Mouse (Mus musculus) T-cell, adult 2 months (primary cell): ENCODE measurements around the gene Hnrnpab.

Source experiments
- DNase-seq: peaks from one replicate; pipeline ENCODE4 v3.0.0; 2022; ENCODE audit warnings: low spot score

Gene Hnrnpab

DNA sequence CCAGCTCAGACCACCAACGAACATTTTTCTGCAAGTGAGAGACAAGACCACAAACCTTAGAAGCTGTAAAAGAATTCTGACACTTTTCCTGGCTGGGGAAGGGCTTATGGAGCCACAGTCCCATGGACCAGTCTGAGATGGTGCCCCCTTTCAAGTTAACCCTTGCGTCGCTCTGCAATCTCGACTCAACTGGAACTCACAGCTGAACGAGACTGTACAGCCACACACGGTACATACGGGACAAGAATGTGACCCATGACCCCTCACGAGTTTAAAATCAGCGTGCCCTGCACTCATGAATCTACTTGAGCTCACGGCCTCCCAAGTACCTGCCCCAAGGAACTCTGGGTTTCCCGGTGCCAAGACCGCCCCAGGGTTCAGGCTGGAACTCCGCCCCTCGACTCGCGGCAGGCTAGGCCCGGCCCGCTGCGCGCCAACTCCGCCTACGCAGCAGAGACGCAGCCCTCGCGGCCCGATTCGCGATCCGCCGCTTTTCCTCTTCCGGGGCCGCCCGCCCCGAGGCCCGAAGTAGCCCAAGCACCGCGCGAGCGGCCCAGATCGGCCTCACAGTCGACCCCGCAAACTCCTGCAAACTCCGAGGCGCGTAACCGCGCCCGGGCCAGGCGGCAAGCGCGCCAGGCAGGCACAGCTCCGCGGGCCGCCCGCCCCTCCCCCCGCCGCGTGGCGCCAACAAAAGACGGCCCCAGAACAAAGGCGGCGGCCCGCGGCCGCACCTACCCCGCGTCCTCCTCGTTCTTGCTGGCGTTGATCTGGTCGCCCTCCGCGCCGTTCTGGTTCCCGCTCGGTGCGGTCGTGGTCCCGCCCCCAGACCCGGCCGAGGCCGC, 823 bp downstream of the Hnrnpab start:
- DNase-seq: peak; percentile 86

DNA sequence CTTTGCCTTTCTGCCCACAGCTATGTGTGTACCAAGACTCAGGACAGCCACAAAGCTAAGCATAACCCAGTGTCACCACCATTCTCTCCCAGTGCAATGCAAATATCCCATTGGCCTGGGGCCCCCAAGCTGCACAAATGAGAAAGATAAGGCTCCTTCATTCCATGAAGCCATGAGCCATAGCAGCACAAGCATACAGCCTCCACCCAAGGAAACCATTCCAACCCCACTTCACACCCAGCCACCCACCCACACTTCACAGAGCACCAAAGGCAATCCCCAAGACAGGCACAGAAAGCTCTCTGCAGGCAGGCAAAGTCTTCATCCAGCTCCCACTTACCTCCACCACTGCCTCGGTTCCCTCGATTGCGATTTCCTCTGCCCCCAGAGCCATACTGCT, 4.4 kb downstream of the Hnrnpab start:
- DNase-seq: no peak

DNA sequence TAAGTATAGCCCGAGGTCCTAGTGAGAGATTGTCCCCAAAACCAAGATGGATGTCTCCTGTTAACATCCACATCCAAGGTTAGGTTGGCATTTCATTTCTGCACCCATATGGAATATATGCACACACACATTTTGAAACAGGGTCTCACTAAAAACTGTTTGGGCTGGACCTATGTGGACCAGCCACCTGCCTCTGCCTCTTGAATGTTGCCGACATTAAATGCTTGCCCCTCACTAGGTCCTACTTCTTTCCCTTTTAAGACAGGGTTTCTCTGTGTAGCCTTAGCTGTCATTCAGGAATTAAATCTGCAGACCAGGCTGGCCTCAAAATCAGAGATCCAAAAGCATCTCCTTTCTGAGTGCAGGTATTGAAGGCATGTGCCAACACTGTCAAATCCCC, 9.1 kb downstream of the Hnrnpab start:
- DNase-seq: no peak

DNA sequence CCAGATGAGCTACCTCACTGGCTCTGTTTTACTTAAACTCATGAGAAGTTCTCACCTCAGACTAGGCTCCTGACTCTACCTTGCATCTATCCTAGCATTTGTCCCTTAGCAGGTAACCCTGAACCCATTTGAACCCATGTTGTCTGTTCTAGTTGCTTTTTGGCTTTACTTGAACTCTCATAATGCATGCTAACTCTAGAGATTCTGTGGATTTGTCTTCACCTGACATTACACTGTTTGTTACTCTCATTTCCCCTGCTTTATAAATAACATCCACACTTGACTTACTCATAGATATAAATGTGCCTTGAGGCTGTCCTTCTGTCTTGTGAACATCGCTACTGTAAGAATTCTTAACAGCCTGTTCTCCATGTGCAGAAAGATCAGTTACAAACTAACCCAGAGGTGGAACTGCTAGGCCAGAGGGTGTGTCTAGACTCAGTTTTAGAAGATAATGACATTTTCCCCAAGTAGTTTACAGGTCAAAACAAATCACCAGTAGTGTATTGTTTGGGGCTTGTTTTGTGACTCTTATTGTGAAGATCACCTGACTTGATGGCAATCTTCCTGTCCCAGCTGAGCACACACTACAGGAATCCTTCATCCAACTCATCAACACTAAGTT, 11.1 kb downstream of the Hnrnpab start:
- DNase-seq: no peak

- no peak for DNase-seq
Measured at GRCm38 (mm10) chr11:51594715-51595350, 11.8 kb downstream of the Hnrnpab start.

DNA sequence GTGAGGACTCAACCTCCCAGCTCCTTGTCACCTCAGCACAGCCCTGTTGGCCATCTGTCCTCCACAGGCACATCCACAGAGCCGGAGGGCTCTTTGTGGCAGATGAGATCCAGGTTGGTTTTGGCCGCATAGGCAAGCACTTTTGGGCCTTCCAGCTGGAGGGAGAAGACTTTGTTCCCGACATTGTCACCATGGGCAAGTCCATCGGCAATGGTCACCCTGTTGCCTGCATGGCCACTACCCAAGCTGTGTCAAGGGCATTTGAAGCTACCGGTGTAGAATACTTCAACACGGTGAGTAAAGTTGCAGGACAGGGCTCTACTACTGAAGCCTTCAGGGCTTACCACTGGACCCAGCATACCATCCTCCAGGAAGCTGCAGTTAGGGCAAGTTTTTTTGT, 12.8 kb downstream of the Hnrnpab start:
- DNase-seq: no peak

DNA sequence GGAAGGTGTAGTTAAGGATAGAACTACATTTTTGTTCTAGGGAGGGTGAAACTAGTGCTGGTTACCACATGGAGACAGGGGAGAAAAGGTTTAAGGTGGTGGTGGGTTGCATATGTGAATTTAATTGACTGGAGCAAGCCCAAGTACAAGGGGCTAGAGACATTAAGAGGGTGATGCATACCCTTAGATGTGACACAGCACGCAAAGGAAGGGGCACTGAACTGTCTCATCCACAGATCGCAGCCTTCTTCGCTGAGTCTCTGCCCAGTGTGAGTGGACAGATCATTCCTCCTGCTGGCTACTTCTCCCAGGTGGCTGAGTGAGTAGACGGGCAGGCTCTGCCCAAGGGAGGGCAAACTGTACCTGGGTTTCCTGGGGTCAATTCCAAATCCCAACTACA, 13.3 kb downstream of the Hnrnpab start:
- no peak for DNase-seq

DNA sequence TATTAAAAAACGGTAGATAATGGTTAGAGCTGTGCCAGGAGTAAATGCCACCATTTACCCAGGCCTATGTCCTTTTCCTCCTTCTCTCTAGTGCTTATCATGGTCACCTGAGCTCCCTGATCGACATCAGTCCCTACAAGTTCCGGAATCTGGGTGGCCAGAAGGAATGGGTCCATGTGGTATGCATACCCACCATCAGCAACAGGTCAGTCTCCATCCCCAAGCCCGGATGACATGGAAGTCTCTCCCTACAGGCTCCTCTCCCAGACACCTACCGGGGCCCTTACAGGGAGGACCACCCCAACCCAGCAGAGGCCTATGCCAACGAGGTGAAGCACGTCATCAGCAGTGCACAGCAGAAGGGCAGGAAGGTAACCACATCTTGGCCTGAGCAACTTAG, 14.7 kb downstream of the Hnrnpab start:
- DNase-seq: no peak

DNA sequence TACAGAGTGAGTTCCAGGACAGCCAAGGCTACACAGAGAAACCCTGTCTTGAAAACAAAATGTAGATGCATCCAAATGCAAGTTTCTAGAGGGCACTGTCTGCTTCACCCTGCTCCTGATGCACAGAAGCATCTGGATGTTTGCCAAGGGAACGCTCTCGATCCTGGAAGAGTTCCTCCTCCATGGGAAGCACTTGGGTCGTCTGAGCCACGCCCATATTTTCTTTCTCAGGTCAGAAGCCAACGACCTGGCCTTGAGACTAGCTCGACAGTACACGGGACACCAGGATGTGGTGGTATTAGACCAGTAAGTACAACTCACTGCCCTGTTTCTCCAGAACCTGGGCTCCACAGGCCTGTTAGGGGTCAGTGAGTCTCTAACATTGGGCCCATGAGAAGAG, 15.5 kb downstream of the Hnrnpab start:
- DNase-seq: no peak

DNA sequence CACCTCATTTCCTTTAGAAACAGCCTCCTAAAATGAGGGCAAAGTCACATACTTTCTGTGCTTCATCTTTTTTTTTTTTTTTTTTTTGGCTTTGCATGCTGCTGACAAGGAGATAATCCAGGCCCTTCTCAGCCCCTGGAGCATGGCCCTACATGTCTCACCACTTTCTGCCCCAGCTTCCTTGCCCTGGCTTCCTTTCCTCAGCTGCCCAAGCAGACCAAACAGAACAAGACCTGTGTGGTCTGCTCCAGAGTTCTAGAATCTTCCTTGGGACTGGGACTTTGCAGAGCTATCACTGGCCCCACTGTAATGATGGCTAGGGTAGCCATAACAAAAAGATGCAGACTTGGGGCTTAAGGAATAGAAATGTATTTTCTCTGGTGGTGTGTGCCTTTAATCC, 16.6 kb downstream of the Hnrnpab start:
- DNase-seq: no peak

GRCm38 (mm10) chr11:51588833-51589232, 17.8 kb downstream of the Hnrnpab start:
- no peak for DNase-seq

DNA sequence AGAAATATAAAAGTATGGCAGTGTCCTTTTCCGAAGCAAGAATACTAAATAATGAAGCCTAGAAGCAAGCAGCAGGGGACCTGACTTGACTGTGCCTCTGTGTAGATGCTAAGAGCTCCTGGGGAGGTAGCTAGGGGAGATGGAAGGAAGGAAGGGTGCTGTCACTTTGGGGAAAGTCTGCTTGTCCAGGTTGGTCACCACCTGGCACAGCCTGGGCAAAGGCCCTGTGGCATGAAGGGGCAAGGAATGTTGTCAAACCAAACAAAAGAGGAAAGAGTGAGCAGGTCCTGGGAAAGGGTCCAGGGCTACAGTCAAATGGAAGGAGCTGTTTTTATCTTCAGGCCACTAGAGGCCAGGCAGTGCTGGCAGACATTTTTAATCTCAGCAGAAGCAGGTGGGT, 19.6 kb downstream of the Hnrnpab start:
- DNase-seq: no peak

DNA sequence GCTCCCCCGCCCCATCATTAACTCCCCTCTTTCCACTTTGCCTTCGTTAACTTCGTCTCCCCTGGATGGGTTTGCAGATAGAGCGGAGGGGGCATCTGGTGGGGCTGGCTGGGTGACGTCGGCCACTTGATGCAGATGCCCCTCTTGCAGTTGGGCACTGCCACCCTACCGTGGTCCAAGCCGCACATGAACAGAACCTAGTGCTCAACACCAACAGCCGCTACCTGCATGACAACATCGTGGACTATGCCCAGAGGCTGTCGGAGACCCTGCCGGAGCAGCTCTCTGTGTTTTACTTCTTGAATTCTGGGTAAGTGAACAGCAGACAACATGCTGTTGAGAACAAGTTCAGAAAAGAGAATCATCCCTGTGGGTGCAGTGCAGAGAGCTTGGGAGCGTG, 20.2 kb downstream of the Hnrnpab start:
- DNase-seq: no peak

DNA sequence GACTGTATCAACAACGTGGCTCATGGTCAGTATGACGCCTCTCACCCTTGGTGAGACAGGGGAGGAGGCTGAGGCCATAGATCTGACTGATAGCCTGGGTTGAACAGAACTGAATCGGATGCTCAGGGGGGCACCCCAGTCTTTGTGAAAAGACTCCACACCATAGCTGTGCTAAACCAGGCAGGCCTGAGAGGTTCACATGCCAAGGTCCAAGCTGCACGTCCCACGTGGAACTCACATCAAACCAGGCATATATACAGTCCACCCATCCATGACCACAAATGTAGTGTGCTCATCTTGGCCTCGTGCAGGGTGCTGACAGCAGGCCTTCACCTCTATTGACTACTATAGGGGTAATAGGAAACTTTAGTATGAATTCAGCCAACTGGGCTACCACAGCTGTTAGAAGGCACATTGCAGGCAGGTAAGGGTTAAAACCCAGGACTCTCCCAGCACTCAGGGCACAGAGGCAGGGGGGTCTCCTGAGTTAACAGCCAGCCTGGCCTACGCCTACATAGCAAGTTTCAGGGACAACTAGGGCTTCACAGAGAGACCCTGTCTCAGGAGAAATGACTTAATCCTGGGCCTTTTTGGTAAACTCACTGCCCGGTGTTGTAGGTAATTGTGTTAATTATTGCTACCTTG, 20.9 kb downstream of the Hnrnpab start:
- no peak for DNase-seq

DNA sequence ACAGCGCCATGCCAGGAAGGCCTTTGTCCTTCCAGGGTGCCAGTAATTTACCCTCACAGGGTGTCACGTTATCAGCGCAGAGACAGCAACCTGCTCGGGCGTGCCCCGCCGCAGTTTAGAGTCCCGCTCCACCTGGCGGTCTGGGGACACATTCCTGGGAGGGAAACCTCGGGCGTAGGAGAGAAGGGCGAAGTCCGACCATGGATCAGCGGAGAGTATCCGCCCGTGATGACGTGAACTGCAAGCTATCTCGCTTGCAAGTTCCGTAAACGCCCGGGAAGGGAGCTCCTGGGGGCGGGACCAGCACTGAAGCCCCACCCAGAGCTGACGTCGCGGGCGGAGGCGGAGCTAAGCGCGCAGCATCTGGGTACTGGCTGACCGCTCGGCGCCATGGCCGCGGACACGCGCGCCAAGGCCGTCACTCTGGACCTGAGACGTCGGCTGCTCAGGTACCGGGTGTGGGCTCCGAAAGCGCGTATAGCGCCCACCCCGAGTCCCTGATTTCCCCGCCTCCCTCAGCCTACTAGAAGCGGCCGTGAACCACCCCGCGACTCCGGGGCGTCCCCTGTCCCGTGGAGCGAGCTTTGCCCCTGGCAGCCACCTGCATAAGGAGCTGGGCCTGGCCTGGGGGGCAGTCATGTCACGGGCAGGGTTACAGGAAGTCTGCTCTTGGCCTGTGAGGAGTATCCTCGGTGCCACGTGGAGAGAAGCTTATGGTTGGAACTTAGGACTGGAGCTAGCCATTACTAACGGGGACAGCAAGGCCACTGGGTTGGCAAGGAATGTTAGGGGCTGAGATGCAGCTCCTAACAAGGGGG, 22.0 kb downstream of the Hnrnpab start, which contains the start of gene Phykpl:
TSS of gene Phykpl (plus strand) at position 327 of the 818 bp plus-strand sequence.
- DNase-seq: peak; percentile 88

- DNase-seq: no peak
Measured at GRCm38 (mm10) chr11:51584057-51584430, 22.6 kb downstream of the Hnrnpab start.

DNA sequence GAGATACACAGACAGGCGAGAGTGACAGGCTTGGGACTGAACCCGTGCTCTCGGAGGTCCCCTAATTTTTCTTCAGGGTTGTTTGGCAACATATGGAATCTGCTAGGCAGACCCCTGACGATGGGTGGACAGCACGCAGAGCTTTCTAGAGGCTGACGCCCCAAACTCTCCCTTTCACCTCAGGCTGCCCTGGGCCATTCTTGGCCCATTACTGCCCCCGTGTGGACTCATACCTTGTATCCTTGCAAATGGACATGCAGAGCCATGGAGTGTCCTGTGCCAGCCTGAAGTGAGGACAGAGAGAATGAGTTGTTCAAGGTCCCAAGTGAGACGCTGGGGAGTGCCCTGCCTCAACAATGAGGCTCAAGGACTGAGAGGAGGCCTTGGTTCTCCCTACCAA, 23.9 kb downstream of the Hnrnpab start:
- DNase-seq: peak; percentile 44

- DNase-seq: peak; percentile 23
Measured at GRCm38 (mm10) chr11:51579024-51579423, 27.6 kb downstream of the Hnrnpab start.

DNA sequence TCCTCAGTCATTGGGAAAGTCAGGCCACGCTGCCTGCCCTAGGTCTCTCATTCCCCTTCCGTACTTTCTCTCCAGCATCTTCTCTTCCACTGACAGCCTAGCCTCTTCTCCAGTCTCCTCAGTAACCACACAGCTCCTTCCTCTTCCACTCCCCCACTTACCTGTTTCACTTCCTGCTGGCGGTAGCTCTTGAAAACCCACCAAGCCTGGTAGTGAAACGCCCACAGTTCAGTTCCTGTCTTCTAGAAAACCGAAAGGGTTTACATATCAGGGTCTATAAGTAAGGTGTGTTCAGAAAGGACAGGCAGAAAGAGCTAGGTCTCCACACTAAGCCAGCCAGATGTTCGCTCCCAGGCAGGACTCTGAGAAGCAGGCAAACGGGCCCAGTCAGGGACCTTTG, 29.1 kb downstream of the Hnrnpab start:
- DNase-seq: peak; percentile 64

DNA sequence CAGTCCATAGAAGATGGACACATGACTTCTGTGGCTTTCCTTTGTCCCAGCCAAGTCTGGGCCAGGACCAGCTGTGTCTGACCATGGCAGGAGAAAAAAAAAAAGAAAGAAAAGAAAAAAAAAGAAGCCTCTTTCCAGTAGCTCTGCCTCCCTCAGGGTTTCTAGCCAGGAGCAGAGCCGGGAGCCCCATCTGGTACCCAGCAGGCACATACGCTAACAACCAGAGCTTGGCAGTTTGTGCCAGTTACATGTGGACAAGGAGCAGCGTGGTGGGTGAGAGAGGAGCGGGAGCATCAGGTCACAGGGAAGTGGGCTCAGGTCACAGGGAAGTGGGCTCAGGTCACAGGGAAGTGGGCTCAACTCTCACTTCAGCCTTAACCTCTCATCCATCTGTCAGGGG, 30.2 kb downstream of the Hnrnpab start:
- no peak for DNase-seq

GRCm38 (mm10) chr11:51568801-51569200, 37.8 kb downstream of the Hnrnpab start:
- DNase-seq: no peak

DNA sequence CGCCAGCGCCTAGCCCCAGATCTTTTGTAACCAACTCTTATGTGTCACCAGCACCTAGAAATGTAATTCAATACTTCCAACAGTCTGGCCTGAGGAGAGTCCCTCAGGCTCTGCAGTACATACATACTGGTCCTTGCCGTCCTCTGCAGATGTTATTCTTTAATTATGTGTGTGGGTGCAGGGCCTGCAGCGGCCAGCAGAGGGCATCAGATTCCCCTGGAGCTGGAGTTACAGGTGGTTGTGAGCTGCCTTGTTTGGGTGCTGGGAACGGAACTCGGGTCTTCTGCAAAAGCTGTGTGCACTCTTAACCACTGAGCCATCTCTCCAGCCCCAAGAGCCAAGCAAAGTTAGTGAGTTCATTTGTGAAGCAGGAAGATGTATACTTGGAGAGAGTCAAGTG, 40.7 kb downstream of the Hnrnpab start:
- no peak for DNase-seq
